Comparison of ENCODE assay signal across 9 mouse cellular contexts in the genomic region with DNA sequence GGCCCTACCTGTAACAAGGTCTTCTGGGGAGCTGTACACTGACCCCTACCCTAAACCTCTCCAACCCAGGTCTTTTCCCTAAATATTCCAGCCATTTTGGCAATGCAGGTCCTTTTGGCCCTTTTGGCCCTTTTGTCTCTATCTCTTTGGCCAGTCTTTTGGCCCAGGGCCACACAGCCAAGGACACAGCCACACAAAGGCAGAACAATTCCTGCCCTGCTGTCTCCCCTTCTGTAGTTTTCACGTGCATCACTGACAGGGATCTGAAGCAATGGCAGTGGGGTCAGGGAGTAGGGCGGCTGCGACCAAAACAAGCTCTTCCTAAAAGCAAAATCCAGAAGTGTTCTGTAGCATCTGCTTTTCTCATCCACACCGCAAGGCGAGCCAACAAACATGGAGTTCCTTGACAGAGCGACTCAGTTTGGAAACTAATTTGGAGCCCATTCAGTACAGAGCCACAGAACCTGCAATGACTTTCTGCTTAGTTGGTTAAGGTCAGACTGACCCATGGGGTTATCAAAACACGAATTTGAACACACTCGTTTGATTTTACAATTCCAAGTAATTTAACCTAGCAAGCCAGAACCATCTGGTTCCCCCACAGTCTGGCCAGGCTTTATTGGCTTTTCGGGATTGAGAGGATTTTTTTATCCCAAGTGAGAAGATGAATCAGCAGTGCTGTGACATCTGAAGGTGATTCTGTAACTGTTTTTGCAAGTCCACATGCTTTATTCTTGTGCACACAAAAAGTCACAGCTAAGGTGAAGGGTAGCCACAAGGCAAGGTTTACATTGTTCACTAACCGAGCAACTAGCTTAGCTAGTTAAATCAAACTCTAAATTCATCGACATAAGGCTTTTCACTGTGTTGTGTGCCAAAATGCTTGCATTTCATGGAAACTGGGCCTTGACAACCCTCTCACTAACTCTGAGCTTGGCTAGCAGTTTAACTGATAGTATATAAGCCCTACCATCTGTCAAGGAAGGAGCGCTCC. TPM values are rescaled to one million over a fixed set of nuclear protein-coding genes. Genes with fewer than 3 reads are reported as not detected.
DNase-seq lines count a peak whose midpoint lies in the region; ATAC-seq and TF ChIP-seq lines count a peak whose summit lies in the region.
"Had no signal": no experiment of that assay in that cellular context is flagged by ENCODE, and none has a peak within 500 bp of the region (broad histone marks: within the 10 kb centered on the region; RNA-seq: fewer than 3 reads in every experiment).

No protein-coding gene starts in this region.

- WGBS in limb, embryonic 13.5 days = 49% methylated on average over 12 of the region's 12 CpGs
- WGBS in limb, embryonic 10.5 days = 74% methylated on average over 12 of the region's 12 CpGs

- no peak for DNase-seq in limb, embryonic 10.5 days (ENCODE audit: low spot score)
- peak; percentile 55 to 58 for DNase-seq in cerebellum, postnatal 14 days
- peak; percentile 7 to 20 for DNase-seq in layer of hippocampus, adult 2 months (ENCODE audit: low spot score in 2 of 2)
- peak; percentile 43 to 55 for DNase-seq in right cerebral cortex, postnatal 10 days (ENCODE audit: low spot score in 2 of 2)
- no peak for DNase-seq in thymus, postnatal 25 days
- DNase-seq in thymus, adult 18-20 months = no peak
- no peak for DNase-seq in lung, postnatal 10 days

- TF ChIP-seq CTCF in layer of hippocampus, adult 2 months (conservative IDR thresholded peaks at IDR 0.05) = no peak

- H3K36me3 ChIP-seq in limb, embryonic 13.5 days = no peaks in the 10 kb centered on the region
- no peaks in the 10 kb centered on the region for H3K36me3 ChIP-seq in limb, embryonic 10.5 days
- H3K36me3 ChIP-seq: neural tube, embryonic 12.5 days had no signal

- H3K9me3 ChIP-seq in limb, embryonic 13.5 days = no peaks in the 10 kb centered on the region
- no peaks in the 10 kb centered on the region for H3K9me3 ChIP-seq in limb, embryonic 10.5 days (replicated peaks)
- H3K9me3 ChIP-seq: neural tube, embryonic 12.5 days had no signal

- peaks cover 14% of the 10 kb centered on the region for H3K4me1 ChIP-seq in limb, embryonic 13.5 days
- no peaks in the 10 kb centered on the region for H3K4me1 ChIP-seq in limb, embryonic 10.5 days
- H3K4me1 ChIP-seq: neural tube, embryonic 12.5 days had no signal

- peak overlapping the region; percentile 65; the same call in 1 of the 2 replicates for H3K27ac ChIP-seq in limb, embryonic 13.5 days
- no peak overlapping the region for H3K27ac ChIP-seq in limb, embryonic 10.5 days
- peak overlapping the region; percentile 78 for H3K27ac ChIP-seq in layer of hippocampus, adult 2 months
- H3K27ac ChIP-seq: neural tube, embryonic 12.5 days had no signal

- no peak overlapping the region for H3K4me2 ChIP-seq in limb, embryonic 13.5 days (replicated peaks)
- H3K4me2 ChIP-seq: neural tube, embryonic 12.5 days had no signal

- no peaks in the 10 kb centered on the region for H3K27me3 ChIP-seq in limb, embryonic 13.5 days
- no peaks in the 10 kb centered on the region for H3K27me3 ChIP-seq in limb, embryonic 10.5 days (ENCODE audit: low read depth, poor library complexity, severe bottlenecking)
- H3K27me3 ChIP-seq: neural tube, embryonic 12.5 days had no signal

- no peak overlapping the region for H3K9ac ChIP-seq in limb, embryonic 13.5 days
- H3K9ac ChIP-seq: neural tube, embryonic 12.5 days had no signal

- H3K4me3 ChIP-seq in limb, embryonic 13.5 days = no peak overlapping the region
- H3K4me3 ChIP-seq in limb, embryonic 10.5 days = no peak overlapping the region
- H3K4me3 ChIP-seq in layer of hippocampus, adult 2 months = no peak overlapping the region
- H3K4me3 ChIP-seq: neural tube, embryonic 12.5 days had no signal

- peak; percentile 15; the same call in 1 of the 2 replicates for ATAC-seq in limb, embryonic 13.5 days (ENCODE audit: low FRiP score, low read depth)

RNA-seq across cellular contexts. Expression of a gene that starts 36.8 kb away (rescaled TPM):
- polyA plus RNA-seq in limb, embryonic 13.5 days (2015; fragmentation: Nextera tagmentation; extraction: Ambion mirVana) = 0.08 and 0.24 TPM in 2 replicates
- polyA plus RNA-seq in limb, embryonic 10.5 days (2016; fragmentation: Nextera tagmentation; extraction: Ambion mirVana) = 0.15 TPM in 1 of 2 replicates, not detected in the other
- under 1 TPM; 0.29 to 0.41 TPM for total RNA-seq in layer of hippocampus, adult 2 months (2021)

RNA-seq across cellular contexts. Expression of a gene that starts 37.0 kb away (rescaled TPM):
- 54.4 TPM in 2 replicates for polyA plus RNA-seq in limb, embryonic 13.5 days (2015; fragmentation: Nextera tagmentation; extraction: Ambion mirVana)
- 50.3 and 61.9 TPM in 2 replicates for polyA plus RNA-seq in limb, embryonic 10.5 days (2016; fragmentation: Nextera tagmentation; extraction: Ambion mirVana)
- total RNA-seq in layer of hippocampus, adult 2 months (2021) = 10 to 100 TPM; 20.6 to 23.3 TPM

Comparison
In these comparisons a context has a peak if more than half of its experiments do, and no peak if none do; other contexts are left out.
1. DNase-seq: peak in cerebellum, postnatal 14 days (2 of 2), layer of hippocampus, adult 2 months (2 of 2) and right cerebral cortex, postnatal 10 days (2 of 2); none in limb, embryonic 10.5 days (single experiment), thymus, postnatal 25 days (single experiment), thymus, adult 18-20 months (0 of 2) and lung, postnatal 10 days (single experiment).